Mouse (Mus musculus): Measurements from ENCODE around the gene Ttc30a2. TPM values are rescaled to one million over a fixed set of nuclear protein-coding genes. Genes with fewer than 3 reads are reported as not detected.

Ttc30a2 gene
- total and polyA plus RNA-seq, 3 experiments: 0.76 to 2.3 (median 2.3) TPM

DNA sequence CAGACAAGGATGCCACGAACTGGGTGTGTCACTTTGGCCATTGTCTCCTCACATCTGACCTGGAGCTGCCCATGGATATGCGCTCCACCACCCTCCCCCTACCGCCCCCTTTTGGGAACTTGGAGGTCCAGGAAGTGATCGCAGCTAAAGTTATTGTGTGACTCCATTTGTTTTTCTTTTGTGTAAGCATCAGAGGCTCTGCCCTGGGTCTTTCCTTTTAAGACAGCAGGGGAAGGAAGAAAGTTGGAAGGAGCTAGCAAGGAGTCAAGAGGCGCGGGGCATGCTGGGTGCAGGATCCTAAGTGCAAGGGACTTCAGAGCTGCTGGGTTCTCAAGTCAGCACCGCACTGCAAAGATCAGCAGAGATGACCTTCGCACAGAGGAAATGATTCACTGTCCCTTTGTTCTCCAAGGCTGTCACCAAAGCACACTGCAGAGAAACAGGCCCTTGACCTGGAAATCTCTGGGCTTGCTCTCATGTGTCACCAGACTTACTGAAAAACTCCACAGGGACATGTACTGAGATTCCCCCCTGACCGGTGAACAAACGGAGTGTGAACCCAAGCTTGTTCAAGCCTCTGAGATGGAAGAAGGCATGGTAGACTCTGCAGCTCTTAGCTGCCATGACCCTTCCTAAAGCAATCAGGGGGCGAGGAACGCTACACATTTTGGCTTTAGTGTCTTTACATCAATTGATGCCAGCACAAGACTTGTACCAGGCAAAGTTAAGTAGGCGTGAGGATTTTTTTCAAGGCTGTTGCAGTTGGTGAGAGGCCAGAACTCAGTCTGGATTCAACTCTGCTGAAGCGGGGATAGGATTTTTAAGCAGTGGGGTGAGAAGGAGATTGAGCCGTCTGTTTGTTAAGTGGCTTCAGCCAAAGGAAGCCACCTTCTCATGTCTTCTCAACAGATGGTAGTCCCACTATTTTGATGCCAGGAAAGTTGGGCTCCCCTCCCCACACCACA, 17.3 kb downstream of the Ttc30a2 start:
- 43% methylated on average over 15 of the region's 15 CpGs for WGBS
- H3K4me3 ChIP-seq: no peak overlapping the region
- H3K79me2 ChIP-seq (replicated peaks; ENCODE audit: control insufficient read depth, insufficient read depth, low read length): no peaks in the 10 kb centered on the region
- H3K36me3 ChIP-seq (ENCODE audit: control insufficient read depth, insufficient read depth, low read length): no peaks in the 10 kb centered on the region
- no peak for TF ChIP-seq POLR2A (IDR thresholded peaks at IDR 0.05; ENCODE audit: insufficient read depth, low read depth, low read length)
- no peak for TF ChIP-seq CTCF (IDR thresholded peaks at IDR 0.05)
- TF ChIP-seq EP300 (IDR thresholded peaks at IDR 0.05; ENCODE audit: insufficient read depth, low read depth, low read length): 0 out of 2 replicates have a peak, but pooled peaks have one; percentile 28
- no peak overlapping the region for H3K9ac ChIP-seq (ENCODE audit: low read depth, low read length)
- H3K27ac ChIP-seq: peak overlapping the region; percentile 66
- H3K4me1 ChIP-seq (ENCODE audit: control insufficient read depth, insufficient read depth, low read length): peaks cover 9% of the 10 kb centered on the region
- peak; percentile 38 to 48 for DNase-seq
- intact Hi-C loops (cut with DNase I): loop anchor here (5.0 kb wide), 1 partner anchor 33 kb away; no protein-coding TSS in a partner anchor
- no peaks in the 10 kb centered on the region for H3K27me3 ChIP-seq (ENCODE audit: control insufficient read depth, insufficient read depth, low read length)

DNA sequence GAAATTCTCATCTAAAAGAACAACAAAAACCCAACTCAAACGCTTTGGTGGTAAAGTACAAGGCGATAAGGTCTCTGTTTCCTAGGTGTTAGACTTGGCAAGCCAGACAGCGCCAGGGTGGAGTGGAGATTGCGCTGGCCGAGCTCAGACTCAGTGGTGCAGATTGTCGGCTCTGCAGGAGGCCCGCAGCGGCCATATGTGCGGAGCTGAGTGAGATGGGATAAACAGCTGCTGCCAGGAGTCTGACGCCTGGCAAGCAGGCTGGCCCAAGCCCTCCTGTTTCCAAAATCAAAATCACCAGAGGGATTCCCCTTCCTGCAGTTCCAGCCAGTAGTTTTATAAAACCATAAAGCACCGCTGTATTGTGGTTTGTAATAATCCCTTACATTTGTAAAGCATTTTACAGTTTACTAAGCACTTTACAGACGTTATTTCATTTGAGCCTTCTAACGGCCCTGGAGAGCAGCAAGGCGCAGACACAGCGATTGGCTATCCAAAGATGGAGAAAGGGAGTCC, 18.1 kb downstream of the Ttc30a2 start:
- no peak for TF ChIP-seq EP300 (IDR thresholded peaks at IDR 0.05; ENCODE audit: insufficient read depth, low read depth, low read length)
- TF ChIP-seq POLR2A (IDR thresholded peaks at IDR 0.05; ENCODE audit: insufficient read depth, low read depth, low read length): no peak
- TF ChIP-seq CTCF (IDR thresholded peaks at IDR 0.05): no peak
- Histone ChIP-seq H3K27ac (peak overlapping the region; percentile 66), H3K36me3 (ENCODE audit: control insufficient read depth, insufficient read depth, low read length) (no peaks in the 10 kb centered on the region), H3K9ac (ENCODE audit: low read depth, low read length) (peak overlapping the region; percentile 17; the same call in 1 of the 2 replicates), H3K4me1 (ENCODE audit: control insufficient read depth, insufficient read depth, low read length) (peaks cover 9% of the 10 kb centered on the region), H3K27me3 (ENCODE audit: control insufficient read depth, insufficient read depth, low read length) (no peaks in the 10 kb centered on the region), H3K4me3 (peak overlapping the region; percentile 0; the same call in 1 of the 2 replicates), H3K79me2 (replicated peaks; ENCODE audit: control insufficient read depth, insufficient read depth, low read length) (no peaks in the 10 kb centered on the region)
- DNase-seq: peak; percentile 31 to 42
- intact Hi-C loops (cut with DNase I): loop anchor here (5.0 kb wide), 1 partner anchor 33 kb away; no protein-coding TSS in a partner anchor
- WGBS: 22% methylated on average over 15 of the region's 15 CpGs

DNA sequence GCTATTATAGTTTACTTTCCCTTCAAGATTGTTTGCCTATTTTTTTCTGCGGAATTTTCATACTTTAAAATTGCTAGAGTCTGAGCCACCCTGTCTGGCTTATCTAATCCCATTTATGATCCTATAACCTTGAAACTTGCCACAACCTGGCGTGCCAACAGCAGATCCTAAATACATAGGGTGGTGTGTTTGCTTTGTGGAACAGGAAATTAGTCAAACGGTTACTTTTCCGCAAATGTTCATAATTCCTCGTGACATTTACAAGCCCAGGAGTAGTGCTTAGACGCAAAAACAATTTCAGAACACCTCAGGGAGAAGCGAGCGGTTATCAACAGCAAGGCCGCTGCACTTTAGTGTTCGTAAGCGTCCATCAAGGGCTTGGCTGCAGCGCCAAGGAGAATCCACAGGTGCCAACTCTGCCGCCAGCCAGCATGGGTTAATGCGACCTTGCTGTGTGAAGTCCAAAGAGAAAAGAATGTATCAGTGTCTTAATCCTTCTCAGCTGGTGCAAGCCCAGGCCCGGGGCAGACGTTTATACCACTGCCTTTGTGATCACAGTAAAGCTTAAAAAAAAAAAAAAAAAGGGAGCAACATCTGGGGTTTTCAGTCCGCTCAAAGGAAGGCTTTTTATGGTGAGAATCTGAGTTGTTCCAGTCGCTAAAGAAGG, 18.7 kb downstream of the Ttc30a2 start:
- no peak for TF ChIP-seq EP300 (IDR thresholded peaks at IDR 0.05; ENCODE audit: insufficient read depth, low read depth, low read length)
- no peak for TF ChIP-seq CTCF (IDR thresholded peaks at IDR 0.05)
- no peak for TF ChIP-seq POLR2A (IDR thresholded peaks at IDR 0.05; ENCODE audit: insufficient read depth, low read depth, low read length)
- DNase-seq: peak; percentile 21 to 51
- Histone ChIP-seq H3K4me1 (ENCODE audit: control insufficient read depth, insufficient read depth, low read length) (peaks cover 9% of the 10 kb centered on the region), H3K27ac (peak overlapping the region; percentile 66; the same call in 1 of the 2 replicates), H3K36me3 (ENCODE audit: control insufficient read depth, insufficient read depth, low read length) (no peaks in the 10 kb centered on the region), H3K4me3 (no peak overlapping the region), H3K27me3 (ENCODE audit: control insufficient read depth, insufficient read depth, low read length) (no peaks in the 10 kb centered on the region), H3K79me2 (replicated peaks; ENCODE audit: control insufficient read depth, insufficient read depth, low read length) (no peaks in the 10 kb centered on the region), H3K9ac (ENCODE audit: low read depth, low read length) (no peak overlapping the region)
- intact Hi-C loops (cut with DNase I): no loop called here
- 35% methylated on average over 18 of the region's 18 CpGs for WGBS

GRCm38 (mm10) chr2:75955709-75956108, 22.3 kb downstream of the Ttc30a2 start:
- H3K27me3 ChIP-seq (ENCODE audit: control insufficient read depth, insufficient read depth, low read length): no peaks in the 10 kb centered on the region
- no peak overlapping the region for H3K27ac ChIP-seq
- no peak for TF ChIP-seq EP300 (IDR thresholded peaks at IDR 0.05; ENCODE audit: insufficient read depth, low read depth, low read length)
- TF ChIP-seq POLR2A (IDR thresholded peaks at IDR 0.05; ENCODE audit: insufficient read depth, low read depth, low read length): no peak
- TF ChIP-seq CTCF (IDR thresholded peaks at IDR 0.05): no peak
- H3K36me3 ChIP-seq (ENCODE audit: control insufficient read depth, insufficient read depth, low read length): no peaks in the 10 kb centered on the region
- intact Hi-C loops (cut with DNase I): loop anchor here (2.0 kb wide), 1 partner anchor 17 kb away; the partner anchor contains the start of gene Ttc30b
- peaks cover 7% of the 10 kb centered on the region for H3K4me1 ChIP-seq (ENCODE audit: control insufficient read depth, insufficient read depth, low read length)
- H3K9ac ChIP-seq (ENCODE audit: low read depth, low read length): no peak overlapping the region
- no peak overlapping the region for H3K4me3 ChIP-seq
- no peak for DNase-seq
- WGBS: 54% methylated on average over 14 of the region's 14 CpGs
- H3K79me2 ChIP-seq (replicated peaks; ENCODE audit: control insufficient read depth, insufficient read depth, low read length): no peaks in the 10 kb centered on the region

GRCm38 (mm10) chr2:75953320-75953719, 24.6 kb downstream of the Ttc30a2 start:
- Histone ChIP-seq H3K36me3 (ENCODE audit: control insufficient read depth, insufficient read depth, low read length) (no peaks in the 10 kb centered on the region), H3K4me1 (ENCODE audit: control insufficient read depth, insufficient read depth, low read length) (no peaks in the 10 kb centered on the region), H3K27ac (no peak overlapping the region), H3K27me3 (ENCODE audit: control insufficient read depth, insufficient read depth, low read length) (no peaks in the 10 kb centered on the region), H3K9ac (ENCODE audit: low read depth, low read length) (no peak overlapping the region), H3K4me3 (no peak overlapping the region), H3K79me2 (replicated peaks; ENCODE audit: control insufficient read depth, insufficient read depth, low read length) (no peaks in the 10 kb centered on the region)
- intact Hi-C loops (cut with DNase I): no loop called here
- TF ChIP-seq EP300 (IDR thresholded peaks at IDR 0.05; ENCODE audit: insufficient read depth, low read depth, low read length) (no peak), POLR2A (IDR thresholded peaks at IDR 0.05; ENCODE audit: insufficient read depth, low read depth, low read length) (no peak)
- 71% methylated on average over 5 of the region's 5 CpGs for WGBS
- no peak for DNase-seq
